Mouse (Mus musculus): Measurements from ENCODE around the gene Mindy1.

DNA sequence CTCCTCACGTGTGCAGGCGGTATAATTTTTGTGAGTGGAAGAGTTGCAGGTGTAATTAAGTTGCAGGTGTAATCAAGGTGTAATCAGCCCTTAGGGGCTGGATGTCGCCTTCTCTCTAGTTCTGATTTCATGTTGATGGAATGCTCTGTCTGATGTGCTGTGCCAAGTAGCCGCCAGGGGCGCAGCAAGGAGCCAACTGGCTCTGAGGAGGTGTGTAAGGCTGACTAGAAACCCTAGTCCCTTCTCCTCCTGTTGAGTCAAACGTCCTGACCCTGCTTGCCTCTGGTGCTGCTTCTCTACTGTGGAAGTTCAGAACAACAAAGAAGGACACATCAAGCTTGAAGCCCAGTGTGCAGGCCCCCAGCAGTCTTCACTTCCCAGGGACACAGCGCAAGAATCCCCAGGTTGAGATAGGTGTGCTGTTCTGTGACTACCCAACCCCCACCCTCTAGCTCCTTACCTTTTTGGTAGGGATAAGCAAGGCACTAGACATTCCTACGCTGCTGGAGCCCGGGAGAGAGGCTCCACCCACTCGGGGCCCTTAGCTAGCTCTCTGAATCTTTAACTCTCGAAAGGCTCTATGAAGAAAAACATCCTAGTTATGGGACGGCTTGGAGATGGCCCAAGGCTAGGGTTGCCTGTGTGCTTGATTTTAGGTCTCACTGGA lies 36.4 kb downstream of the Mindy1 start:
- TF ChIP-seq CTCF (IDR thresholded peaks at IDR 0.05; ENCODE audit: extremely low read depth, insufficient read length, insufficient replicate concordance, low read depth, low read length) = peak; percentile 70; the same call in 1 of the 2 replicates
- TF ChIP-seq POLR2A (IDR thresholded peaks at IDR 0.05; ENCODE audit: low read depth, low read length) = no peak
